Mouse (Mus musculus): ENCODE data around the gene Vmn1r224. TPM values are rescaled to one million over a fixed set of nuclear protein-coding genes. Genes with fewer than 3 reads are reported as not detected.

Vmn1r224 gene
- not detected for polyA plus RNA-seq (2017; shearing (Covaris generic))

- no peak for ATAC-seq
Measured at GRCm38 (mm10) chr17:20413846-20414245, at the start of gene Vmn1r224. Vmn1r224 (plus strand) TSS chr17:20414146.

GRCm38 (mm10) chr17:20399105-20399504 is 14.8 kb upstream of the Vmn1r224 start:
- ATAC-seq: no peak

DNA sequence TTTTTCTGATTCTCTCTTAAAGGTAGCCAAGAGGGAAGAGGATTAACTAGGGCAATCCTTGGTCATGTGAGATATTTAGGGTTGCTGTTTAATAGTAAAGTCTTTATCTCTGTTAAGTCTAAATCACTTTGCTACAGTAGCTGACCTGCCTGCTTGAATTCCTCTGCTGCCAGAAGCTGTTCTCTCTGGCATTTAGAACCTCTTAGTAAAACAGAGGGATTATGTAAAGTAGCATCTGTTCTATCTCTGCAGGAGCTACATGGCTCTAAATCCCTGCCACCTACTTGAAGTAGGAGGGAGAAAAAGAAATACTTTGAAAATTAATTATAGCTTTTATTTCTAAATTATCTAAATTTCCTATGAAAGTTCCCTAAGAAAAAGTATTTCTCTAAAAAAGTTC is 25.3 kb downstream of the Vmn1r224 start:
- ATAC-seq: no peak

GRCm38 (mm10) chr17:20473311-20473710 is 59.4 kb downstream of the Vmn1r224 start:
- no peak for ATAC-seq

Other genes with a start within 250 kb of the Vmn1r224 start
- not detected for gene Fpr-rs6, start 231.0 kb upstream of the Vmn1r224 start, polyA plus RNA-seq (2017; shearing (Covaris generic))
- gene Vmn2r105, start 179.1 kb upstream of the Vmn1r224 start, polyA plus RNA-seq (2017; shearing (Covaris generic)): under 1 TPM in 1 of 3 experiments, not detected in 2; 0.08 TPM
- gene Vmn2r106, start 128.6 kb upstream of the Vmn1r224 start, polyA plus RNA-seq (2017; shearing (Covaris generic)): not detected
- not detected for gene Vmn2r107, start 68.9 kb upstream of the Vmn1r224 start, polyA plus RNA-seq (2017; shearing (Covaris generic))
- not detected for gene Vmn2r108, start 67.2 kb downstream of the Vmn1r224 start, polyA plus RNA-seq (2017; shearing (Covaris generic))
- not detected for gene Vmn1r225, start 84.0 kb downstream of the Vmn1r224 start, polyA plus RNA-seq (2017; shearing (Covaris generic))
- gene Vmn2r109, start 150.6 kb downstream of the Vmn1r224 start, polyA plus RNA-seq (2017; shearing (Covaris generic)): not detected
- gene Vmn2r110, start 182.3 kb downstream of the Vmn1r224 start, polyA plus RNA-seq (2017; shearing (Covaris generic)): not detected
- gene Fpr-rs3, start 210.7 kb downstream of the Vmn1r224 start, polyA plus RNA-seq (2017; shearing (Covaris generic)): not detected

Data from inflammation-experienced regulatory T-cells, adult 6 months (primary cell).